Mouse (Mus musculus) gastrocnemius, postnatal 10 days (tissue): ENCODE measurements around the gene Gsto1. TPM values are rescaled to one million over a fixed set of nuclear protein-coding genes. Genes with fewer than 3 reads are reported as not detected.

Source experiments
- DNase-seq: peaks from one replicate; pipeline ENCODE4 v3.0.0; 2021; ENCODE audit warnings: mixed read lengths
- total RNA-seq, 2 experiments: library from RNA; stranded (reverse); gene quantifications; 2 replicates each; pipeline ENCODE4 v1.2.3; 2021

Gene Gsto1
- total RNA-seq, 2 experiments from 2014 or later = 28.1 to 30.1 TPM

DNA sequence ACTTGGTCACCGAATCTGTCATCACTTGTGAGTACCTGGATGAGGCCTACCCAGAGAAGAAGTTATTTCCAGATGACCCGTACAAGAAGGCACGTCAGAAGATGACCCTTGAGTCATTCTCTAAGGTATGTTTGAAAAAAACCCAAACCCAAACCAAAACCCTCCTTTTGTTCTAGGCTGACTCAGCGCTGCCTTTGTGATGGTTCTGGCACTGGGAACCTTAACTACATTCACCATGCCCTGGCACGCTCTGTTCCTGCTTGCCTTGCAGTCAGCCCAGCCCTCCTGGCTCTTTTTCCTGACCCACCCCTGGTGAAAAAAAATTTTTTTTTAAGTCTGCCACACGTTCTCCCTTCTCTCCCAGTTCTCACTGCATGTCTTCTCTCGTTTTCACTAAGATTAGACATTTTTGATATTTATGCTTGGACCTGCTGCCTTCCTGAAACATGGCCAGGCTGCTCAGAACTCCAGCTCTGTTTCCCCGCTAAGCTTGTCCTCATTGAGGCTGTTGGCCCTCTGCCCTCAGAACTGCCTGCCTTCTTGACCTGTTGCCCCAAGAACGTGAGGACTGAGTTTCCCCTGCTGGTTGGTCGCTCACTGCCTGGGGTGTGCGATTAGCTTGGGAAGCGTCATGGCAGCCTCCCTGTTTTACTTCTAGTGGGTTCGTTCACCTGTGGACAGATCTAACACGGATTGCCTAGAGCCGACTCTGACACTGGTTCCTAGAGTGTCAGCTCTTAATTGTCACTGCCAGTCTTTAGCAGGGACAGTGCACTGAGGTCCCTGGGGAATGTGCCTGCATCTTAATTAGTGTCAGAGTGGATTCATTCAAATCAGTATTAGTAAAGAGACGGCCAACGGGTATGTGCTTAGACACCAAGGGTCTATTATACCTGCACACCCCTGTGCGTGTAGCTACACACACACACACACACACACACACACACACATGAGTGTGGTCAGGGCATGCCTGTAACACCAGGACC lies 3.5 kb downstream of the Gsto1 start:
- no peak for DNase-seq

DNA sequence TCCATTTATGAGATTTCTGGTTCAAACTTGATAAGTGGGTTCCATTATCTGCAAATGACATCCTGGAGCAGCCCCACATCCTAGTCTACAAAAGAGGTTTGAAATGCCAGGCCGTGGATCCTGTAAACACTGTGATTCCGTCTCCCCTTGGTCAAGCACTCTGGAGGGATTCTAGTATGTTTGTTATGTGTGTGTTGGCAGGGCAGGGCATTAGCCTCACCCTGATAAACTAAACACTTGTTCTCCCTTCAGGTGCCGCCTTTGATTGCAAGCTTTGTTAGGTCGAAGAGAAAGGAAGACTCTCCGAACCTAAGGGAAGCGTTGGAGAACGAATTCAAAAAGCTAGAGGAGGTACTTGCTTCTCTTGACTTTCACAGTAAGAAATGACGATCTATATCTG lies 4.4 kb downstream of the Gsto1 start:
- DNase-seq = no peak

DNA sequence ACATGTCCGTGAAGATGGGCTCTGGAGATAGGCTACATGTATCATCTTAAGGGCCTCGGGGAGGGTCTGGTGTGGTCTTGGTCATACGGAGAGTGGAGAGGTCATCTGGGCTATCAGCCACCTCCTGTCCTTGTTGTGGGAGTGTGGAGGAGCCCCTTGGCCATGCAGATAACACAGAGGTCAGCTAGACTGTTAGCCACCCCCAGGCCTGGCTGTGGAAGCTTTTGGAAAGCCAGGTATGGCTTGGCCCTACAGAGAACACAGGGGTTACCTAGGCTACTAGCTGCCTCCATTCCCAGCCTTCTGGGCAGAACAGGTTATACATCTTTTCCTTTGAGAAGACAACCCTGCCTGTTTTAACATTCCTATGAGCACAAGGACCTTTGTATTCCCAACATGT lies 7.8 kb downstream of the Gsto1 start:
- no peak for DNase-seq

- no peak for DNase-seq
These were observed 9.3 kb downstream of the Gsto1 start for GRCm38 (mm10) chr19:47864051-47864450.

DNA sequence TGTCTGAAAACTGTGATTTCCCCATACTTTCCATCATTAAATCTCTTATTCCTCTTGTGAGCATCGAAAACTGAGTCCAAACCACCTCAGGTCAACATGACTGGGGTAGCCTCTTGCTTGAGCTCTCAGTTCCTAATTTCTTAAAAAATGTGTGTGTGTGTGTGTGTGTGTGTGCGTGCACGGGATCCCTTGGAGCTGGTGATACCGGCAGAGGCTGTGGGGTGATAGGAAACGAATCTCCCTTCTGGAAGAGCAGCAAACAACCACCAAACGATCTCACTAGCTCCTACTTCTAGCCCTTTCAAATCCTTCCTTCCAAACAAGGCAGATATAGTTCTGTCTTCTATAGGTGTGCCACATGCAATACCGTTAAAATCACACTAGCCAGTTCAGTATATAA lies 10.0 kb downstream of the Gsto1 start:
- no peak for DNase-seq

DNA sequence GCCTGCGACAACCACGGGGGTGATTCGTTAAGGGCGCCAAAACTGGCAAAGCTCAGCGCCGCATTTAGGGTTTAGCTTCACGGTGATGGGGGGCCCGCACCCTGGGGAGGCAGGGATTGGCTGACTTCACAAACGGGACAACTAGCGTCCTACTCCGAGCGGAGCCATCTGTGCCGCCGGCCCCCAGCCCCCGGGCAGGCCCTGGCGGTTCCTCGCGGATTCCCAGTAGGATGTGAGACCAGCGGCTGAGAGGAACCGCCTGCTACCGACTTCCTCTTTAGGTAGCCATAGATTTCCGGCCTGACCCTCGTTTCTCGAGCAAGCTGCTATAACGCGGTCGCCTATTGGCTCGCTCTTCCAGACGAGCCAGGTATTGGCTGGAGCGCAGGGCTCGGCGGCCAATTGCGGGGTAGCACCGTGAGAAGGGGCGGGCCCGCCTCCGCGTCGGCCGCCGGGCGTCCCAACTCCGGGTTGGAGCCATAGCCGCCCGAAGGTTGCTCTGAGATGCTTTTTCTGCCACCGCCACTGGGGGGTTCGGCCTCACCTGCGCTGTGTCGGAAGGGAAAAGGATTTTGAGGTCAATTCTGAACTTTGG lies 10.7 kb downstream of the Gsto1 start, which contains the start of gene Gsto2:
TSS of gene Gsto2 (plus strand) at position 182 of the 595 bp plus-strand sequence.
- peak; percentile 93 for DNase-seq

GRCm38 (mm10) chr19:47867628-47868175 lies 12.9 kb downstream of the Gsto1 start:
- DNase-seq = peak; percentile 1

- no peak for DNase-seq
These were observed 14.2 kb downstream of the Gsto1 start for GRCm38 (mm10) chr19:47868951-47869350.

DNA sequence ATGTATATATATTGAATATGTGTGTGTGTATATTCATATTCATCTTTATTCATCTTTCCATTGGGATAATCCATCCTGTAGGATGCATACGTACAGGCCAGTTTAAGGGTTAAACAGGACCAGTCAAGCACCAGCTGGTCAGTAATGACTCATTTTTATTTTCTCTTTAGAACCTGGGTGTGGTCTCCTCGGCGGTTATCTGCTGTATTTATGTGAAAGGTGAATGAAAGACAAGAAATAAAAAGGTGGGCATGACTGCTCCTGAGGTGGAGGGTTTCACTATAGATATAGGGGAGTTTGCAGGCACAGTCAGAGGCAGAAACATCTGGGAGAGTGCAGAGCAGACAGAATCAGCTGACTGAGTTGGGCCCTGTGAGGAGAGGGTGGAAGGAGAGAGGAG lies 14.7 kb downstream of the Gsto1 start:
- no peak for DNase-seq

DNA sequence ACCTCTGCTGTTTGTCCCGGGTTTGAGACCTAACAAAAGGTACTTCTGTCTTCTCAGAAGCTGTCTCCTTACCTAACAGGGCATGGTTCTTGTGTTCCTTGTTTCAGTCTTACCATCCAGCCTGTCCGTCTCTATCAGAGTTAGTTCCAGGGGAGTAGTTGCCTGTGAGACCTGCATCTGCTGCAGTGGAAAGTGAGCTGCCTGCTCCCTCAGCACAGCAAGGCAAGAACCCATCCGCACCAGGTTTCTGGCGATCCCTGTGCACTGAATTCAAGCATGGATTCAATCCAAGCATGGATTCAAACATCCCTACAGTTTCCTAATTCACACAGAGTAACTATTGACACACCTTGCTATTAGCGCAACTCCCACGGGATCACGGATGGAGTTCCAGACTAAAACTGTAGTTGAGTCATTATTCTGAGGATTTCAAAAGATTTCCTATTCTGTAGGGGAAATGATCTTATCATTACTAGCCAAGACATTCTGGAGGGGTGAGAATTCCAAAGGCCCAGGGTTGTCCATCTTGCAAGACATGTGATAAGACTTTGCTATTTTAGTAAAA lies 15.4 kb downstream of the Gsto1 start:
- DNase-seq = no peak

DNA sequence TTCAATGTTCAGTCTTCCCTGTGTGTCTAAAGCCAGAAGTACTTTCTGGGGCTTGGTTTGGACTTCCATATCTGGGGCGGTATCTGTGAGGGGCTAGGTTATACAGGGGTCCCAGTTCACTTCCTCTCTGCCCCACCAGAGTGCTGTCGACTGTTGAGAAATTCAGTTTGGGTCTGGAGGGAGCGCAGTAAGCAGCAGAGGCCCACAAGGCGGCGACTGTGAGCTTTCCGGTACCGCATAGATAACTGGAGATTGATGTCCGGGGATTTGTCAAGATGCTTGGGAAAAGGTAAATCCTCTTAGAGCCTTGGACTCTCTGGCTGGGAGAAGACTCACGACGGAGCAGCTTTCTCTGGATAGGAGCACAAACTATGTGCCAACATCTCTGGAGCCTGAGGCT lies 16.7 kb downstream of the Gsto1 start:
- no peak for DNase-seq

DNA sequence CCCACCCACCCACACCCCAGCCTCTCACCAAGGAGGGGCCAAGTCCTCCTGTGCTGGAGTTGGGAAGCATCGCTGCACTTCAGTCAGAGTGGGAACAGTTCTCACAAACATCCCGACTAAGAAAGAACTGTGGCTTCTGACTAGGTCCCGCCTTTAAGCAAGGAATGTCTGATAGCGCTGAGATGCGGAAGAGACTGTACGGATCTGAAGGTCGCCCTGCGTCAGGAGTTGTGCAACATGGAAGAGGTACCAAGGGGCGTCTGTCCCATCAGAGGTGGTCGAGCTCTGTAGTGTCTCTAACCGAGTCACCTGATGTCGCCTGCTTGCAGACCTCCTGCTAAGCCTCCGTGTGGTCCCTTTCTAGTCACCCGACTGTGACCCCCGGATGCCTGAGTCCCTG lies 21.5 kb downstream of the Gsto1 start:
- DNase-seq = no peak

- no peak for DNase-seq
These were observed 26.8 kb downstream of the Gsto1 start for GRCm38 (mm10) chr19:47881538-47881937.

GRCm38 (mm10) chr19:47882151-47882881 lies 27.5 kb downstream of the Gsto1 start:
- DNase-seq = peak; percentile 88

GRCm38 (mm10) chr19:47882882-47883254 lies 28.1 kb downstream of the Gsto1 start:
- DNase-seq = no peak

DNA sequence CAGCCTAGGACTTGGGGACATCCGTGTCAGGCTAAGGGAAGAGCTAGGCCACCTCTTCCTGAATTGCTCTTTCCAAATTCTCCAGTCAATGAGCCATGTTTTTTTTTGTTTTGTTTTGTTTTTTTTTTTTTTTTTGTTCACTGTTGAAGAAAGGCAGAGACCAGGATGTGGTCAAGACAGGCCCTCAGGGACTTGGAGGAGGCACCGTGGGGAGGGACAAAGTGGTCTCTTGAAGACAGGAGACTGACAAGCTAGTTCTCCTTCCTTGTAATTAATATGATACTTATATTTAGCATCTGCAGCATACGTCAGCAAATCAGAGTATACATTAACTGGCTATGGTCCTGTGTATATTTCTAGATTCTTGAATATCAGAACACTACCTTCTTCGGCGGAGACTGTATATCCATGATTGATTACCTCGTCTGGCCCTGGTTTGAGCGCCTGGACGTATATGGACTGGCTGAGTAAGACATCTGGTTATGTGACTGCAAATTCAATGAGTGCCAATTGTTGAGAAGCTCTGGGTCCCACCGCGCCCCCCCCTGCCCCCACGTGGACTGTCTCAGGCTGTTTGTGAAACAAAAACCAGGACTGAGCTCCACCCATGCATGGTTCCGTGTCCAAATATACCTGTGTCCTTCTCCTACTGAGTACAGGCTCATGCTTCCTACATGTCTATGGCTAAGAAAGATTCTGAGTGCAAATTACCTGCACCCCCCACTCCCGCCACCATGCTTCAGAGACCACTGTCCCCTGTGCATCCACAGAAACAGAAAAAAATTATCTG lies 29.7 kb downstream of the Gsto1 start:
- DNase-seq = no peak

DNA sequence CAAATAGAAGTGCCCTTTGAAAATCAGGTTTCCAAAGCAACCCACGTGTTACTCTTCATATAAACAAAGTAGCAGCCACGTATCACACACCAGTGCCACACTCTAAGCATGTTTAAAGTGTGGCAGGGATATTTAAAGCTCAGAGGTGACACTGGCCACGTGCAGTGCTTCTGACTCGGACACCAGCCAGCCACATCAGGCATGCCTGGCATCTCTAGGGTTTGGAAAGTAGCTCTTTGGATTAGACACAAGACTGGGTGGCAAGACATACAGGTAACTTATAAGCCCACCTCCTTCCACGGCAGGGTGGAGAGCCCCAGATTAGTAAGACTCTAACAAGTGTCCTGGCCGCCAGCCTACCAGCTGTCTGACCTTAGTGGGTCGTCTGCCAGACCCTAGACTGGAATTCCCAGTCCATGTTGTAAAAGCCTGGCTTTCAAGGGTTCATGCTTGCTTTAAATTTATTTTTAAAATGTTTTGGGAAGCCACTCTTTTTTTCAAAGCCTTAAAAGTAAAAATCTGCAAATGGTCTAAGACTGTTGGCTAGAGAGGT lies 30.5 kb downstream of the Gsto1 start:
- DNase-seq = no peak

DNA sequence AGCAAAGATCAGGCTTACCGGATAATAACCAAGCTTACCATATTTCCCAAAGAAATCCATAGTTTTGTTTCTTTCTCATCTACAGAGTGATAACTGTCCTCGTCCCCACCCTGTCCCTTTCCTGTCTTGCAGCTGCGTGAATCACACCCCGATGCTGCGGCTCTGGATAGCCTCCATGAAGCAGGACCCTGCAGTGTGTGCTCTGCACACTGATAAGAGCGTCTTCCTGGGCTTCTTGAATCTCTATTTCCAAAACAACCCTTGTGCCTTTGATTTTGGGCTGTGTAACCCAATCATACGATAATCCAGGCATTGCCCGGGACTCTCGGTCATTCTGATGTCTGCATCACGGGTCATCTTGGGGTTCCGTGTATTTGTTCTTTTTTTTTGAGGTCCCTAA lies 31.1 kb downstream of the Gsto1 start:
- DNase-seq = no peak

- DNase-seq = no peak
These were observed 31.8 kb downstream of the Gsto1 start for GRCm38 (mm10) chr19:47886617-47887016.

DNA sequence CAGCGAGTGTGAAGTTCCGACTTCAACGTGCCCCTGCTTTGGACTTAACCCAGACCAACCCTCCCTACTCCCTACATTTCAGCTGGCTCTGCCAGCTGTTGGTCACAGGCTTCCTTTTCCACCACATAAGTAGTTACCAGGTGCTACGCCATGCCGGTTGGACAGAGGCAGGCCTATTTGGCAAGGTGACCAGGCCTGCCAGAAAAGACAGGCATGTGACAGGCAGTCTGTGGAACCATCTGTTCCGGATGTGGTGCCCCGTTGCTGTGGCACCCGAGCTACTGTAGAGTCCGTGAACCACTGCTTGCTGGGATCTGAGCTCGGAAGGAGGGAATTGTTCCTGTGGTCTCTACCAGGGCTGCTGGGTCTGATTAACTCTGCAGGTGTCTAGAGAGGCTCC lies 32.6 kb downstream of the Gsto1 start:
- no peak for DNase-seq

DNA sequence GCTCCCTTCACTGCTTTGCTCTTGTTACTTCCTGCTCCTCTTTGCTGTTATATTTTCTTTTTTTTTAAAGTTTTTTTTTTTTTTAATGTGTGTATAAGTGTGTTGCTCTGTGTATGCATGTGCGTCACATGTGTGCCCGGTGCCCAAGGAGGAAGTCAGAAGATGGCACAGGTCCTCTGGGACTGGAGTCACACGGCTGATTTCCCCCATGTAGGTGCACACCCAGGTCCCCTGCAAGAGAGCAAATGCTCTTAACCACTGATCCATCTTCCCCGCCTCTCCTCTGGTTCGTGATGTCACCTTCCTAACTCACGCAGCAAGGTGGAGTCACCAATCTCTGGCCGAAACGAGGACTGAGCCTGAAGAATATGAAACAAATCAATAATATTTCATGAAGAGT lies 33.3 kb downstream of the Gsto1 start:
- no peak for DNase-seq
